Mouse (Mus musculus): ENCODE measurements at regions not wholly inside any gene's neighbourhood (a gene's known extent, or its start where the extent isn't known, plus 50 kb on each side); places are given as distances from the start of the nearest gene placed in this dataset.

- no peak for DNase-seq (ENCODE audit: low spot score in 2 of 2)
- intact Hi-C loops (cut with DNase I) = no loop called here
Observed at GRCm38 (mm10) chr7:52399513-52399912, 384.0 kb upstream of the 1700015G11Rik start.

DNA sequence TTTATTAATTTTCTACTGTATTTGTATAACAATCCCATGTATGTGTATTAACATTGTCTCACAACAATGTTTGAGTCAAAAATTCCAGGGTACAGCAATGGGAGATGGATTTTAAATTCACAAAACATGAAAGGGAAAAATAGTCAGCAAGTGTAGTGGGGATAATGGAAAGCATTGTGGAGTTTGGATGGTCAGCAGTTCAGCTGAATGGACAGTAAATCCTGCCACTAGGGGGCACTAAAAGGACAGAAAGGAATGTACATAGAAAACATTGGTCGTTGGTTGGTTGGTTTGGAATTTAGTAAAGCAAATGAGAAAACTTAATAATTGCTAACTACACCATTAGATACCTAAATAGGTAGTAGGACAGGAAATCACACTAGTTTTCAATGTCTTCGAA is 376.3 kb upstream of the 1700015G11Rik start:
- DNase-seq (ENCODE audit: low spot score in 2 of 2) = peak; percentile 43 to 67
- intact Hi-C loops (cut with DNase I) = no loop called here
